ENCODE assay signal across 8 mouse cellular contexts in the genomic region with DNA sequence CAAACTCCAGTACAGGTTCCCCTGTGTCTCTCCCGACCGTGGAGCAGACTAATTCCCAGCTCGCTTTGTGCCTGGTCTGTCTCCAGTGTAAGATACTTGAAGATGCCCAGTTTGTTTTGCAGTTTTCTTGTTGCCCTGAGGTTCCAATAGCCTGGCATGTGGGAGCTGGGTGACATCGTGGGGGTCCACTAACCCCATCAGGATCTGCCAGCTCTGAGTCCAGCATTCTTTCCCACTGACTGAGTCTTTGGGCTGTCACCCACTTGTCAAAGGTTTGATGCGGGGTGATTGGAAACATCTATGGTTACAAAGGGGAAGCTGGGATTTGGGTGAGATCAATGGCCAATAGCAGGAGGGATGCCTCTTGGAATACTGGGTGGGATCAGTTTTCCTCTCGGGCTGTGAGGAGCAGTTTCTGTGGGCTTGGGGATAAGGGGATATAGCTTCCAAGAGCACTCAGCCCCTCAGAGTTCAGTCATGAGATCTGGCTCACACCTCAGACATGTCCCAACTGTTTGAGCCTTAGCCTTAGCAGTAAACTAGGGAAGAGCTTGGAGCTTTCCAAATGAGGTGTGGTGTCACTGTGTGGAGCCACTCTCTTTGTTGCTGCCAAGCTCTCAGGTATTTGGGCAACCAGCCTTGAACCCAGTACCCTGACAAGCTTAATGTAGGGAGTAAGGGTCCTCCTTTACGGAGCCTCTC. TPM values are rescaled to one million over a fixed set of nuclear protein-coding genes. Genes with fewer than 3 reads are reported as not detected.
DNase-seq lines count a peak whose midpoint lies in the region; ATAC-seq and TF ChIP-seq lines count a peak whose summit lies in the region.

No protein-coding gene starts in this region.

- 55% methylated on average over 7 of the region's 7 CpGs for WGBS in heart, embryonic 12.5 days
- 41% methylated on average over 7 of the region's 7 CpGs for WGBS in heart, postnatal 0 days
- 53% methylated on average over 7 of the region's 7 CpGs for WGBS in liver, embryonic 15.5 days (ENCODE audit: insufficient replicate concordance)

- H3K4me2 ChIP-seq in heart, embryonic 12.5 days = peak overlapping the region; percentile 68
- H3K4me2 ChIP-seq in heart, postnatal 0 days (ENCODE audit: low read depth, low read length) = peak overlapping the region; percentile 55
- no peak overlapping the region for H3K4me2 ChIP-seq in liver, embryonic 15.5 days

- H3K9me3 ChIP-seq in heart, embryonic 12.5 days (replicated peaks) = no peaks in the 10 kb centered on the region
- H3K9me3 ChIP-seq in heart, postnatal 0 days (replicated peaks; ENCODE audit: control insufficient read depth, low read length) = no peaks in the 10 kb centered on the region
- H3K9me3 ChIP-seq in liver, embryonic 15.5 days (replicated peaks) = no peaks in the 10 kb centered on the region

- no peak for TF ChIP-seq EP300 in heart, postnatal 0 days (IDR thresholded peaks at IDR 0.05; ENCODE audit: low read depth)

- H3K27me3 ChIP-seq in heart, embryonic 12.5 days (replicated peaks) = no peaks in the 10 kb centered on the region
- H3K27me3 ChIP-seq in heart, postnatal 0 days (ENCODE audit: control insufficient read depth, insufficient read depth, low read length) = no peaks in the 10 kb centered on the region
- H3K27me3 ChIP-seq in liver, embryonic 15.5 days = no peaks in the 10 kb centered on the region

- H3K36me3 ChIP-seq in heart, embryonic 12.5 days = peaks cover 33% of the 10 kb centered on the region
- peaks cover 31% of the 10 kb centered on the region for H3K36me3 ChIP-seq in heart, postnatal 0 days (replicated peaks; ENCODE audit: control insufficient read depth, insufficient read depth, low read length)
- peaks cover 5% of the 10 kb centered on the region; the same call in 1 of the 2 replicates for H3K36me3 ChIP-seq in liver, embryonic 15.5 days (replicated peaks)

- no peak for TF ChIP-seq CTCF in bone marrow macrophage, adult 2 months (IDR thresholded peaks at IDR 0.05; ENCODE audit: low read depth, low read length)
- no peak for TF ChIP-seq CTCF in heart, postnatal 0 days (IDR thresholded peaks at IDR 0.05; ENCODE audit: low read depth)

- no peak for TF ChIP-seq POLR2A in bone marrow macrophage, adult 2 months (IDR thresholded peaks at IDR 0.05; ENCODE audit: borderline replicate concordance, low read depth, low read length)

- H3K4me1 ChIP-seq in heart, embryonic 12.5 days (replicated peaks) = peaks cover 65% of the 10 kb centered on the region
- H3K4me1 ChIP-seq in bone marrow macrophage, adult 2 months (ENCODE audit: control insufficient read depth, insufficient read depth, low read length) = peaks cover 46% of the 10 kb centered on the region
- peaks cover 35% of the 10 kb centered on the region for H3K4me1 ChIP-seq in heart, postnatal 0 days (ENCODE audit: control insufficient read depth, insufficient read depth)
- peaks cover 22% of the 10 kb centered on the region for H3K4me1 ChIP-seq in liver, embryonic 15.5 days (replicated peaks)

- peak overlapping the region; percentile 91 for H3K27ac ChIP-seq in heart, embryonic 12.5 days (ENCODE audit: poor library complexity, severe bottlenecking)
- 0 out of 2 replicates have a peak overlapping the region, but pooled peaks have one; percentile 58 for H3K27ac ChIP-seq in bone marrow macrophage, adult 2 months (ENCODE audit: insufficient read depth, low read depth, low read length)
- peak overlapping the region; percentile 80 for H3K27ac ChIP-seq in heart, postnatal 0 days (ENCODE audit: low read depth)
- peak overlapping the region; percentile 25; the same call in 1 of the 2 replicates for H3K27ac ChIP-seq in liver, embryonic 15.5 days (replicated peaks)

- H3K4me3 ChIP-seq in heart, embryonic 12.5 days = no peak overlapping the region
- no peak overlapping the region for H3K4me3 ChIP-seq in bone marrow macrophage, adult 2 months (ENCODE audit: insufficient read depth, low read length)
- 0 out of 2 replicates have a peak overlapping the region, but pooled peaks have one; percentile 10 for H3K4me3 ChIP-seq in heart, postnatal 0 days (ENCODE audit: low read depth, low read length)
- no peak overlapping the region for H3K4me3 ChIP-seq in liver, embryonic 15.5 days (replicated peaks)

- DNase-seq in heart, postnatal 4 days = no peak
- DNase-seq in heart, postnatal 0 days (ENCODE audit: low spot score) = peak; percentile 7
- DNase-seq in retina, embryonic 14.5 days (ENCODE audit: low spot score) = no peak
- DNase-seq in right cerebral cortex, postnatal 10 days (ENCODE audit: low spot score in 2 of 2) = no peak
- no peak for DNase-seq in MN1 (ENCODE audit: low spot score)

- ATAC-seq in heart, embryonic 12.5 days (ENCODE audit: insufficient number of reproducible peaks, low FRiP score) = peak; percentile 5; the same call in 1 of the 2 replicates
- ATAC-seq in heart, postnatal 0 days (ENCODE audit: insufficient read depth, low read depth) = no peak
- no peak for ATAC-seq in liver, embryonic 15.5 days (ENCODE audit: insufficient read depth)

- peak overlapping the region; percentile 63 for H3K9ac ChIP-seq in heart, embryonic 12.5 days
- H3K9ac ChIP-seq in heart, postnatal 0 days (replicated peaks; ENCODE audit: low read depth, low read length) = peak overlapping the region; percentile 43; the same call in 1 of the 2 replicates
- H3K9ac ChIP-seq in liver, embryonic 15.5 days = no peak overlapping the region

RNA-seq across cellular contexts. Expression of a gene that starts 27.4 kb away (rescaled TPM):
- polyA plus RNA-seq in heart, embryonic 12.5 days (2016; fragmentation: Nextera tagmentation; extraction: Ambion mirVana) = 139 and 142 TPM in 2 replicates
- 100 to 1,000 TPM; 118 TPM for total RNA-seq in heart, postnatal 4 days (2021)
- polyA plus RNA-seq in bone marrow macrophage, adult 2 months (2012; ENCODE audit: insufficient read depth, insufficient read length, missing spikeins) = 36.9 and 53.8 TPM in 2 replicates
- total RNA-seq in heart, postnatal 0 days (2014; rRNA removed; ENCODE audit: low replicate concordance) = 31.7 and 32.8 TPM in 2 replicates
- 71.5 and 76.0 TPM in 2 replicates for polyA plus RNA-seq in heart, postnatal 0 days (2015; fragmentation: Nextera tagmentation; extraction: Ambion mirVana)
- 21.8 TPM in 2 replicates for polyA plus RNA-seq in liver, embryonic 15.5 days (2015; fragmentation: Nextera tagmentation; extraction: Ambion mirVana)

Comparison
In these comparisons a context has a peak if more than half of its experiments do, and no peak if none do; other contexts are left out.
1. H3K27ac ChIP-seq: peak in every context shown above with its lines; median percentile 91 in heart, embryonic 12.5 days; 80 in heart, postnatal 0 days; 58 in bone marrow macrophage, adult 2 months; 25 in liver, embryonic 15.5 days.